Mouse (Mus musculus) c-Kit-positive CD71-negative TER-119-negative erythroid progenitor cells, embryonic 14.5 days (primary cell): ENCODE measurements around the gene Olfm1.
A peak's percentile ranks its signal among the peaks of the same experiment; 100 is the strongest.

Experiments used
- DNase-seq: peaks from one replicate; pipeline ENCODE4 v3.0.0-alpha.2; 2013; ENCODE audit warnings: low read depth

Gene Olfm1

DNA sequence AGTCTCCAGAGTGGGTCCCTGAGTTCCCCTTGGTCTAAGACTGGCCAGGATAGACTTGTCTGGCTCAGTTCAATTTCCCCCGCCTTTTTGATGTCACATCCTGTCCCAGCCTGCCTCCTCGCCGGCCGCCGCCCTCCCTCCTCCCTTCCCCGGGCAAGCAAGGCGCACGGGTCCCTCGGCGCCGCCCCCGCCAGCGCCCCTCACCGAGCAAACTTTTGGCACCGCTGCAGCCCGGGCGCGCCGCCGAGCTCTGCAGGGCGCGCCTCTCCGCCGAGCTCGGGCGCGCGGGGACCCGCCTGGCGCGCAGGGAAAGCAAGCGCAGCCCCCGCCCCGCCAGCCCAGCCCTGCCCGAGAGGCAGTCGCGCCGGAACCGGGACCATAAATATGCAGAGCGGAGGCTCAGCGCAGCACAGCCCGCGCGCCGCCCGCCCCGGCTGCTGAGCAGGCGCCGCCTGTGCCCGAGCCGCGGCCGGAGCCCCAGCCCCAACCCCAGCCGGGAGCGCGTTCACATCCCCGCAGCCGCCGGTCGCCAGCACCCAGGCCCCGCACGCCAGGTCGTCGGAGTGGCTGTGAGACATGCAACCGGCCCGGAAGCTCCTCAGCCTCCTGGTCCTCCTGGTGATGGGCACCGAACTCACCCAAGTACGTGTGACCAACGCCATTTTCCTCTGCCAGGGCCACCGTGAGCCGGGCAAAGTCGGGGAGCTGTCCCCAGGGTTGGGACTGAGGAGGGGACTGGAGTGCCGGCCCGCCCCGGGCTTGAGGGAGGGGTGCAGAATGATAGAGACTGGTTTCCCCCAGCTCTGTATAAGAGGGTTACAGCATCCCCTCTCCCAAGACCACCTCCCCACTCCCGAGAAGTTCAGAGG is at the start of gene Olfm1:
Gene Olfm1, plus strand, starts transcription at position 172 of the 869 bp plus-strand sequence.
- DNase-seq, result no peak

DNA sequence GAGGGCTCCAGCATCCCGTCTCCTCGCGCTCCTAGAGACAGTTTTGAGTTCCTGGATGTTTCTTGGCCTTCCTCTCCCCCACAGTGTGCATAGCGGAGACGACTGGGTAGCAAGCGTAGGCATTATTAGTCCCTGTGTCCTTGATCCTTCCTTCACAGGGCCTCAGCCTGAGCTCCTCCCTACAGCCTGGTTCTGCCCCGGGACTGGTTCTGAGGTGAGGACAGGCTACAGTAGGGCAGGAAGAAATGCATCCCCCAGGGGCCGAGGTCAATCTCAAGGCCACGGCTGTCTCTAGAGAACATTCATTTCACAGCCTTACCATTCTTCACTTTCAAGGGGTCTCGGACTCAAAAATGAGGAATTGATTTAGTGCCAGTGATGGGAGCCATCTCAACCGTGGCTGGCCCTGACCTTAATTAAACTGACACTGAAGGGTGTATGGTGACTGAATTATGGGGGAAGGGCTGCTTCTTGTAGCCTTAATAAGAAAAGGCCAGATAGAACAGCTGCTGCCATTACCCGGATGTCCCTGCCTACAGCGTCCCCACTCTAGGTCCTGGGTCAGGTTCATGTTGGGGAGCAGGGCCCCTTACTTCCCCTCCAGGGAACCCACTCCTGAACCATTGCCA is 49.3 kb upstream of the Olfm1 start:
- no peak for DNase-seq

DNA sequence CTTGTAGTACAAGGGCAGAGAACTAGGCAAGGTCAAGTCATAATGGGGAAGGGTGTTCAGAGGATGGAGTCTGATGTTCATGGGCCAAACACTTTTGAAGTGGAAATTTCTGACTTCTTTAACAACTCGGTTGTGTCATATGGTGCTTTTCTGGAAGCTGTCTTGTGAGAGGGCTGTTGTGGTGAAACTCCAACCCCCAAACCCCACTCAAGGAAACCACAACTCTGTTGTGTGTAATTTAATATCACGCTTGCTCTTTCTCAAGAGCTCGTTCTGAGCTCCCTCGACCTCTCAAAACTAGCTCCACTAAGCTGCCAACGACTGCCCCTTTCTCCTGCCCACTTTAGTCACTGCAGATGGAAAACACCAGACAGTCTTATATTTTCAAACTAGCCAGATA is 47.1 kb upstream of the Olfm1 start:
- DNase-seq, result no peak

DNA sequence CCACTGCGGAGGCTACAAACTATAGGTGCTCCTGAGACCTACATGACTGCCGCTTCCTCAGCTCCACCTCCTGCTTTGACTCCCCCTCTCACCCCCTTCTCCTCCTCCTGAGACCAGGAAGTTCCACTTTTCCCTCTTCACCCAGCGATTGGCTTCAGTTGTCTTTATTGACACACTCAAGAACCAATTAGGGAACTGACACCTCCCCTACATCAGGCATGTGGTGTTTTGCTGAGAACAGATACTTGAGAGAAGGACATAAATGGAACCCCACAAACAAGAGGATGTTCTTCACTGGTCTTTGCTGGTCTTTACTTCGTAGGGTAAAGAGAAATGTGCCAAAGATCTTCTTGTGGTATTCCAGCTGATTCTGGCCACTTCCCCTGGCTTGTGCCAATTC is 46.6 kb upstream of the Olfm1 start:
- DNase-seq, result peak; percentile 13

DNA sequence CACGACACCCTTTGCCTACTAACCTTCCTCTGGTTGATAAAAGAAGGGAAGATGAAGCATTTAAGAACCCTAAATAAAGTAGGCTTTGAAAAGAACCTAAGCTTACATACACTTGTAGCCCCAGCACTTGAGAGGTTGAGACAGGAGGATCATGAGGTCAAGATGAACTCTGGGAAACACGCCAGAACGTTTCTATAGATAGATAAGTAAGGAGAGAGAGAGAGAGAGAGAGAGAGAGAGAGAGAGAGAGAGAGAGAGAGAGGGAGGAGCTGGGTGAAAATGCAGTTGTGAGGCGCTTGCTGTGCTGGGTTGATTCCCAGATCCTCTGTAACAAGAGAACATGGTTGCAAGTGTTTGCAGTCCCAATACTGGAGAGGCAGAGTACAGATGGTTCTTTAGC is 46.1 kb upstream of the Olfm1 start:
- no peak for DNase-seq

DNA sequence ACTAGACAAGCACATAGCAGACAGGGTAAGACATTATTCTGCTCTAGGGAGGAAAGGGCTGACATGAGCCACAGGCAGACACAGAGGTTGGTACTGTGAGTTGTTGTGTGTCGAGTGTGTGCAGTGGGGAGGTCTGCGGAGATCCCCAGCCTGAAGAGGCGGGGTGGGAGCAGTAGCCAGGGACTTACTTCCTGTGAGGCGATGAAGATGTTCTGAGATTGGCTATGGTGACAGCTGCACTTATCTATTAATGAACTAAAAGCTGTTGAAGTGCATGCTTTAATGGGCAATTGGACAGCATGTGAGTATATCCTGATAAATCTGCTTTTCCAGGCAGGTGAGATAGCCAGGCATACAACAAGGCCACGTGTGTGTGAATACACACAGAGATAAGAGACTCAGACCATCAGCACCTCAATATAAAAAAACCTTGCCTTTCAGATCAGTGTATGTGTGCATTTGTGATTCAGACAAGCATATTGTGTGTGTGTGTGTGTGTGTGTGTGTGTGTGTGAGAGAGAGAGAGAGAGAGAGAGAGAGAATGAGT is 45.5 kb upstream of the Olfm1 start:
- no peak for DNase-seq

DNA sequence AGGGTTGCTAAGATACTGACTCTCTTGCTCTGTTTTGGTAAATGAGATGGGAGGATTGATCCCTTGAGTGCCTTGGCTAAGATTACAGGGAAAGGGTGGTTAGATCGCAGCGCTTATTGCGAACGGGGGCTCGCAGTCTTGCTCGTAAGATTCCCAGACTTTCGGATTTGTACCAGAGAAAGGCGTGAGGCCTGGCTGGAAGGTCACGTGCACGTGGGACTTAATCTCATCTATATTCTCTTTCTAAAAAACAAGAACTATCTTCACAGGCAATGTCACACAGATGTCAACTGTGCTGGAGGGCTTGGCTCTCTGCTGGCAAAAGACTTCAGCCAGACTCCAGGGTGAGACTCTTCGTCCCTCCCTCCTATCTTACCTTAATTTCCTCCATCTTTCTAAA is 43.1 kb upstream of the Olfm1 start:
- DNase-seq, result no peak

DNA sequence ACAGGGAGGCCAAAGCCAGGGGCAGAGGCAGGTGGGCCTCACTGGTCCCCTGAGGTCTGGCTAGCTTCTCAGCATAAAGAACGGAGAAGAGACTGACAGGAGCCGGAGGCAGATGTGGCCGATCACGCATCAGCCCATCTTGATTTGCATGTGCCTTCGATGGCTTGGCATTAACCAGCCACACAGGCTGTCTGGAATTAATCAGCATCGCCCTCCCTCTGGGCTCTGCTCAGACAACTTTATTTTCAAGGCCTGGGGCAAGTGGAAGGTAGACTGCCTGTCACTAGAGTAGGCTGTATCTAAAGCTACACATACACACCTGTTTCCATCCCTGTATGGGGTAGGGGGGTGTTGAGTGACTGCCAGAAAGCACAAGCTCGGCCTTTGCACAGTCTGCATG is 32.2 kb upstream of the Olfm1 start:
- no peak for DNase-seq

DNA sequence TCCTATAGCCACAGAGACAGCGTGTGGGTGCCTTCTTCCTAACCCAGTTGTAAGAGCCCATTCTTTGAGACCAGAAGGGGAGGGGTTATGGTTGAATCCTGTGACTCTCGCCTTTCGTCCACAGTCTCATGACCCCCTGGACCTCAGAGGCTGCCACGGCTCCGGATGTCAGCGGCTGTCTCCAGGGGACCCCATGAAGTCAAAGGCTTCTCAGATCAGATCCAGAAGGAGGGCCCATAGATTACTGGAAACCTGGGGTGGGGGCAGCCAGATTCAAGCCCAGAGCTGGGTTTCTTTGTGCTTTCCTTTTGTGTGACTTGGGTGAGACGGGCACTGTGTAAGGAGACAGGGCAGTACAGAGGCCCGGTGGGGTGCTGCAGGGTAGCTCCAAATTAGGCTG is 27.2 kb upstream of the Olfm1 start:
- no peak for DNase-seq

DNA sequence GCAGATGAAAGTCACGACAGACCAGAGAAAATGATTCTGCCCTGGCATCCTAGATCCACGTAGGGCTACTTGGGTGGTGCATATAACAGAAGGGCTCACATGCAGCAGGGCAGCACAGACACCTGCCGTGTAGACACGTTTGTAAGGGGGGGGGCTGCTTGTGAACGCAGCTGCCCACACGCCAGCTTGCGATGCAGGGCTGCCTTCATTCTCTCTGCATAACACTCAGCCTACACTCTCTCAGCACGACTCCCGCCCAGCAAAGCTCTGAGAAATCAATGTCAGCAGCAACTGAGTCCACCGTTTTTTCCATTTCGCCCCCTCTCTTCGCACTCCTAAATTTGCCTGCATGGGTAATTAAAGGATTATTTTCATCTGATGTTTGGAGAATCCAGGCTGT is 23.5 kb upstream of the Olfm1 start:
- no peak for DNase-seq

DNA sequence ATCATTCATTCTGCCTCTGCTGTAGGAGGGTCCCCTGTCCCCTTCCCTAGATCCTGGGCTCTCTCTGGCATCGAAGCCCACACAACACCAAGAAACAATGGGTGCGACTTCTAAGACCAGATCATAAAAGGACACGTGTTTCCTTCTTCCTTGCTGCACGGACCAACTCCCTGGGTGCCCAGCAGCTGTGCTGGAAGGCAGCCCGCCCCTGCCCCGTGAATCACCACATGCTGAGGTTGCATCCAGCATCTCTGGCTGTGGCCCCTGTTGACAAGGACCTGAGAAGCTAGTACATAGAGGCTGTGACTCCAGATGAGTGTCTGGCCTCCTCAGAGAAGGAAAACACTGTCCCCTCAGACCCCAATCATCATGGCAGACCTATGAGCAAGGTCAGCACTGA is 20.8 kb upstream of the Olfm1 start:
- no peak for DNase-seq

DNA sequence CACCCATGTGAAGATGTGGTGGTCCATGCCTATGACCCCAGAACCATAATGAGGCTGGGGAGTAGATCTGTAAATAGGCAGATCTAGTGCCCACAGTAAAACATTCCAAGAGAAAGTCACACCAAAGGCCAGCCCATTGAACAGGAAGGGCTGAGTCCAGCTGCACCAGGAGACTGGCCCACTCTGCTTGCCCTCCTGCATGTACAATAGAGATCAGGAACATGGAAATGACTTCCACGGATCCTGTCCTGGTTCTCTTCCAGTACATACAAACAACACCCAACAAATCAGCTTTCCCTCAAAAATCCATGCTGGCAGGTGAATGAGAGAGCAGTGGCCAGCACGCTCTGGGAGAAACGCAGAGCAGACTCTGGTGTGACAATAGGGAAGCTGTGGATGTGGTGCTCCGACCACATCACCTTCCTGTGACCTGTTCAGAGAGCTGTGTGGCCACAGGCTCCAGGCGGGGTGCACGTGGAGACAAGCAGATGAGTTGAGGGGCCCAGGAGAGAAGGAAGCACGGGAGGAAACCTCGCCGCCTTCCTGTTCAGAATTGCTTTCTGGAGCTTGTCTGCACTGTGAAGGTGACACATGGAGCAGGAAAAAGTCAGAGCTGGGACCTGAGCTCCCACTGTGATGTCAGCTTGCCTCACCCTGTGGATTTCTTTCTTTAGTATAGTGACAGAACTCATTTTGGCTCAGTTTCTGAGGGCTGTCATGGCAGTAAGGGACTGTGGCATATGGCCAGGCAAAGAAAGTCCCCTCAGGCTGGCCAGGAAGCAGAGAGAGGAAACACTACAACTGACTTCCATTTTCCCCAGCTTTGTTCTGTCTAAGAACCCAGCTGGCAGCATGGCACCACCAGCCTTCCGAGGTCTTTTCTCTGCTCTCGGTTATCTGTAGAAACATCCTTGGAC is 19.3 kb upstream of the Olfm1 start:
- peak; percentile 12 for DNase-seq

DNA sequence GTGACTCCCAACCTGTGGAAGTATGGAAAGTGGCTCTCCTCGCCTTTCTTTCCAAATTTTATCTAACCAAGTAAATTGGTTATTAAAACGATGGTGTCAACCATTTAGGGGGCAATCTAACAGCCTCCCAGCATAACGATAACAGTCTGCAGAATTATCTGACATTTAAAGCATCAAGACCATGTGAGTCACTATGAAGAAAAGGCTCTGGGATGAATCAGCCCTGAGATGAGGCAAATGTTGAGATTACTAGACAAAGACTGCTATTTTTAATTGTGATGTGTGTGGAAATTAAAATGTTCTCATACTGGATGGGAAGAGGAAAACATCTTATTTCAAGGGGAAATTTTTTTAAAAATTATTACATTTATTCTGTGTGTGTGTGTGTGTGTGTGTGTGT is 18.4 kb upstream of the Olfm1 start:
- DNase-seq, result no peak

DNA sequence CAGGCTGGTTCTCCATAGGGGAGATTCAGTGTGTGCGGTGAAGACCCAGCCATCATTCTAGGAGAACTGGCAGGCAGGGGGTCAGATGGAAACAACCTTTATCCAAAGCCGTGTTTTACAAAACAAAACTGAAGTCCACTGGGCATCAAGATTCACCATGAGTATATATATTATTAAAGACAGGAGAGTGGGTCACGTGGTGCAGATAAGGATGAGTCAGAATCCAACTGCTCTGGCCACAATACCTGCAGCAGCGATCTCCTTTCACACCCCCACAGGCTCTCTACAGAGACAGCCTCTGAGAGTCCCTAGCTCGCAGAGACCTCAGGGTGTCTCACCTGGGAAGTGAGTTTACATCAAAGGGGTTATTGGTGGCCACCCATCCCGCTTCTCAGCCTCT is 14.2 kb upstream of the Olfm1 start:
- DNase-seq, result no peak

DNA sequence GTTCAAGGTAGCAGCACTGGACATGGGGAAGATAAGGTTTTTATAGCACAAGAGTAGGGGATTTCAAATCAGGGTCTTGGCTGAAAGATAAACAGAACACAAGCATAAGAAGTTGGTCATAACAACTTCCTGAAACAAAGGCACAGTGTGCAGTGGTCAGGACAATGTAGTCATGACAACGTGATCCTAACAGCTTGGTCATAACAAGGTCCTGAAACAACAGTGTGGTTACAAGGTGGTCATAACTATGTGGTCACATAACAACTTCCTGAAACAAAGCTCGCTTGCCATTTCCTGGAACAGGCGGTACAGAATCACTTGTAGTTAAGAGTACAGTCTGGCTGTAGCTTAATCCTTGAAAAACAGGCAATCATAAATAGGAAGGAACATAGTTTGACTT is 12.7 kb upstream of the Olfm1 start:
- DNase-seq, result peak; percentile 40

DNA sequence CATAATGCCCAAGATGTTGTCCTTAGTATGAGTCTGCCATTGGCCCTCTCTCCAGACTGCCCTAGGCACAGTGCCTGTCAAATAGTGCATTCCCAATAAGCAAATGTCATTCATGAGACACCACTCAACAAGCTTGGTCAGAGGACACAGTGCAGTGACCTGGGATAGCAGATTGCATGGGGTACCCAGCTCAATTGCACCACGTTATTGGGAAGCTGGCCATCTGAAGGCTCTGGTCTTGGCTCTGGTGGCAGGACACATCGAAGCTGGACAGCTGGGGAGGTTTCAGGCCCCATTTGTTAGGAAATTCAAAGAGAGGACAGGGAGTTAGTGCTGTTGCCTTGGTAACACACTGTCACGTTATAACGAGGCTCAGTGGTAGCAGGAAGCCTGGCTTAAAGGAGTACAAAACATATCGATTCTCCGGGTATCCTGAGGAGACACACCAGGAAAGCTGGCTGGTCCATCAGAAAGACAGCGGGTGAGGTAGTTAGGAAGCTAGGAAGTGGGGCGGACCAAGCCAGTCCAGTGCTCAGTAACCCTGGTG is 4.3 kb upstream of the Olfm1 start:
- DNase-seq, result no peak

DNA sequence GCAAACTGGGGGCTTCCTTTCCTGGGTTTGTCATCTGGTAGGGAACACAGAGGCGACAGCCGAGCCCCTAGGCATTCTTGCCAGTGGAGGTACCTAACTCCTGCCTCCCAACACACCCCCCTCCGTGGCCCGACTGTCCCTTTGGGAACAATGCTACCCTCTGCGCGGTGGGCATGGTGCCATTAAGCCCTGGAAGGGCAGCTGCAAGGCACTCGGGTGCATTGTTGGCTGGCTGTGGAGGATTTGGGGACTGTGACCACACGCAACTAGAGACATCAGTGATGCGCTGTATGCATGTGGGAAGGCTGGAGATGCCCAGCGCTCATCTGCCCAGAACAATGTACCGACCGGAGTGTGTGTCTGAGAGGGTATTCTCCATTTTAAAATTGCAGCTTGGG is 897 bp downstream of the Olfm1 start:
- no peak for DNase-seq

DNA sequence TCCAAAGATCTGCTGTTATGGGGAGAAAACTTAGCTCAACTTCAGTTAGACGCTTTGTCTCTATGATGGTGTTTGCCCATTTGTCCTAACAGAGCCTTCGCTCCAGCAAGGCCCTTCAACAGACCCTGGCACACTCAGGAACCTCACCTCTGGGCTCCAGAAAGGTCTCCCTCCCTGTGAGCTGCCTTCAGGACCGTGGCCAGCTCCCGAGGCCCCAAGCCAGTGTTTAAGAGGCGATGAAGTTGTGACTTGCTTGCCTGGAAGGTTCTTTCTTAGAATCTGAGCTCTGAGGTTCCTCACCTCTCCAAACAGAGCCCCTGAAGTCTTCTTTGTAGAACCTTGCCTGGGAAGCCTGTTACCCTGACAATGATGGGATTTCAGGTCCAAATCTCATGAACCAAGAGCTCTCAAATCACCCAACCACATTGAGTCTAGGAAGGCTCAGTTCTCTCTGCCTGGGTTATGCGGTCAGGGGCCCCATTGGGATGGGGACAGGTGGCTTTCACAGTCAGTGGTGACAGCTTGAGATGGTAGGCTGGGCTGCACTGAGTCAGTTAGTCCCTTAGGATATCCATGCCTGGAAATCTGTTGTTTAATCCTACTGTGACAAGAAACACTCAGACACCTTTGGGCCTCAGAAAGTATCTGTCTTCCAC is 2.3 kb downstream of the Olfm1 start:
- peak; percentile 49 for DNase-seq

DNA sequence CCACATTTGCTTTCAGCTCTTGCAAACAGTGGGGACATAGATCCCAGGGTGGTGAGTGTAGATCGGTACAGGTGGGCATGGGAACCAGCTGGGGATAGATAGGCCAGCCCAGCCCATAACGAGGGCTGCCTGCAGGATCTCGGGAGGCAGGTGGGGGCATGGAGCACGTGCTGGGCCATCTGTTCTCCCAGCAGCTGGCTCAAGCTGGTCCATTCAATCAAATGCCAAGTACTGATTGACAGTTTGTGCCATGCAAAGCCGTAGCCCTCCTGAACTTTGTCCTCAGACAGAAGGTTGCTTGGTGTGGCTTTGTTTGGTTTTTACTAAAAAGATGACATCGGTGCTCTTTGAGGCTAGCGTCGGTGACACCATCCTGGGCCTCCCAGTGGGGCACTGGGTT is 2.9 kb downstream of the Olfm1 start:
- no peak for DNase-seq

DNA sequence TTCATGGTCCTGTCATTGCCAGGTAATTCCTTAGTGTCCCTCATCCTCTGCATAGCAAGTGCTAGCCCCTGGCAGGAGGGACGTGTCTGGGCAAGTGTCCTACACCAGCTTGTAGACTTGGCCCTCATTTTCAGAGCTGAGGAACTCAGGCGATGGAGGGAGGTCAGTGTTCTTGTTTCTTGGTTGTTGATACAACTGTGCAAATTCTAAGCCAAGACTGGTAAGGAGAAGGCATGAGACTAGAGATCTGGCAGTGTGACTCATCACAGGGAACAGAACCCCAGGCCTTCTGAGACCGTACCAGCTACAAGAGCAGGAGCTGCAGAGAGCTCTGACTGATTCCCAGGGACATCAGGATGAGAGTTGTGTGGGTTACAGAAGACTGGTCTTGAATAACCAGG is 8.6 kb downstream of the Olfm1 start:
- no peak for DNase-seq

DNA sequence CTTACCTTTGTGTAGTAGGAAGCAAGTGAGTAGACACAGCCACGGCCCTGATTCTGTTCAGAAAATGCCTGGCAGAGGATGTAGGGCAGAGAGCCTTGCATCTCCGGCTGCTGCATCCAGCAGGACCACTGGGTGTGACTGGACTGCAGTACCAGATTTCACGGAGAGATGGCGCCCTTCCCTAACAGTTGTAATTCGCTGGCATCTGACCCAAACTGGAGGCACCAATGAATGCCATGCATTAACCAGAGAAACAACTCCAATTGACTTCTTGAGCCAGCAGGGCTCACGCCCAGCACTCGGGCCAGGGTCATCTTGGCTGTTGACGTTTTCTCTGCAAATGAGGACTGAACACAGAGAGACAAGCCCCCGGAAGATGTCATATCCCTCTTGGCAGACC is 11.4 kb downstream of the Olfm1 start:
- DNase-seq, result peak; percentile 79
